Mouse (Mus musculus) cerebellum, adult 2 months (tissue): ENCODE data around the gene Krt4.

Experiments
- CTCF ChIP-seq: fragments of 200-500 bp; IDR thresholded peaks from 2 replicates; pipeline ENCODE4 v1.5.1; 2011; ENCODE audit warnings: low read depth, mild to moderate bottlenecking, control low read depth, low read length, moderate library complexity, borderline replicate concordance; ENCODE audit not compliant: insufficient read depth
- POLR2A ChIP-seq: fragments of 200-500 bp; IDR thresholded peaks from 2 replicates; pipeline ENCODE4 v1.6.1; 2011; ENCODE audit warnings: low read length, control low read depth, borderline replicate concordance; ENCODE audit not compliant: insufficient read depth

DNA sequence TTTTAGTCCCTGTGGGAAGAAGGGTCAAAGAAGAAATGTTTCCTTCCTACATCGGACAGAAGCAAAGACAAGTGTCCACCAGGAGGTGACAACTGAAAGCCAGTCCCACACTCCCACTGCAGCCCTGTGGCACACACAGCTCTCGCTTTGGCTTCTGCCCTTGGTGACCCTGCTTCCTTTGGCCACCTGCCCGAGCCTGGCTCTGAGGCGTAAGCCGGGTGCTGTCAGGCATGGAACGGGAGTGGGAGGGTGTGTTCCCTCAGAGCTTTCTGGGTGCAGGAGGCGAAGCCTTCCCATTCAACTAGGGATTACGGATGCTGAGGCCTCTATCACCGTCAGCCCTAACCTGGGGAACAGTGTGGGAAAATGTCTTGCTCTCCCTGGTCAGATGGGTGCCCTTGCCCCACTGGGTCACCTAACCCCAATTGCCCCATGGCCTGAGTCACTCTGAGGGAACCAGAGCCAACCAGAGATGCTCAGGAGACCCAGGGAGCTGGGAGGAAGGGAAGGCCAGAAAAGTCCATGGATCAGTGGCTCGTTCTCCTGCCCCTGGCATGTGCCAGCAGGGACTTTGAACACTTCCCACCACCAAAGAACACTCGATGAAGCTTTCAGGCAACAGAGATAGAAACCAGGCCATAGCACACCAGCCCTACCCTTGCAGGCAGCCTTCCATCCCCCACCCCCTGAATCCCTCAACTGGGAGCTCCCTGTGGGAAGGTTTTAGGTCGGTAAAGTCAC lies 3.0 kb upstream of the Krt4 start:
- TF ChIP-seq CTCF (no peak), POLR2A (no peak)
